Mouse (Mus musculus) lung, postnatal 0 days (tissue): ENCODE measurements around the gene Tub. TPM values are rescaled to one million over a fixed set of nuclear protein-coding genes. Genes with fewer than 3 reads are reported as not detected.

ENCODE experiments used
- ATAC-seq: fragments of 200-750 bp; cut with Nextera tagmentation; 2 replicates; pipeline ENCODE4 v1.8.0; 2017; ENCODE audit warnings: moderate library complexity
- DNase-seq: peaks from one replicate; pipeline ENCODE4 v3.0.0-alpha.2; 2016; ENCODE audit warnings: low spot score
- H3K27ac ChIP-seq: fragments of 300-500 bp; sonication (generic); 2 replicates; pipeline ENCODE4 v1.5.1; 2014; ENCODE audit warnings: antibody characterized with exemption, mild to moderate bottlenecking, low read length, mixed read lengths
- H3K27me3 ChIP-seq: fragments of 300-500 bp; sonication (generic); replicated peaks from 2 replicates; pipeline ENCODE4 v1.6.1; 2014; ENCODE audit warnings: low read length, mixed read lengths; ENCODE audit not compliant: insufficient read depth
- H3K36me3 ChIP-seq: fragments of 300-500 bp; sonication (generic); 2 replicates; pipeline ENCODE4 v1.6.1; 2014; ENCODE audit warnings: low read length, mixed read lengths; ENCODE audit not compliant: insufficient read depth
- H3K4me1 ChIP-seq: fragments of 300-500 bp; sonication (generic); 2 replicates; pipeline ENCODE4 v1.6.1; 2014; ENCODE audit warnings: antibody characterized with exemption, low read depth, low read length, mixed read lengths; ENCODE audit not compliant: insufficient read depth
- H3K4me2 ChIP-seq: fragments of 300-500 bp; sonication (generic); replicated peaks from 2 replicates; pipeline ENCODE4 v1.6.1; 2014; ENCODE audit warnings: low read depth, mild to moderate bottlenecking, low read length, moderate library complexity, mixed read lengths
- H3K4me3 ChIP-seq: fragments of 300-500 bp; sonication (generic); 2 replicates; pipeline ENCODE4 v1.5.1; 2014; ENCODE audit warnings: low read depth, low read length
- H3K9ac ChIP-seq: fragments of 300-500 bp; sonication (generic); replicated peaks from 2 replicates; pipeline ENCODE4 v1.6.1; 2014; ENCODE audit warnings: low read depth, mild to moderate bottlenecking
- H3K9me3 ChIP-seq: fragments of 300-500 bp; sonication (generic); 2 replicates; pipeline ENCODE4 v1.6.1; 2016; ENCODE audit warnings: low read length, mixed read lengths
- CTCF ChIP-seq: IDR thresholded peaks from 2 replicates; pipeline ENCODE4 v1.5.1; 2016; ENCODE audit warnings: antibody characterized with exemption, mild to moderate bottlenecking
- EP300 ChIP-seq: IDR thresholded peaks from 2 replicates; pipeline ENCODE4 v1.6.1; 2016; ENCODE audit warnings: antibody characterized with exemption, mild to moderate bottlenecking, control low read depth
- WGBS: fragments of 180-500 bp; shearing (Covaris S2); extraction: QIAGEN DNeasy Blood & Tissue Kit; methylation state at CpG from one replicate; pipeline ENCODE4 v1.1.7; 2014; 5-methylcytosine and 5-hydroxymethylcytosine counted together
- polyA plus RNA-seq: library from polyadenylated mRNA; unstranded; fragments of >200 nt; fragmentation: Nextera tagmentation; extraction: Ambion mirVana; gene quantifications from 2 replicates; pipeline ENCODE4 v1.2.1, GENCODE M21; 2015

The Tub gene
- polyA plus RNA-seq, 1 experiment from 2014 or later, result 0.38 TPM

DNA sequence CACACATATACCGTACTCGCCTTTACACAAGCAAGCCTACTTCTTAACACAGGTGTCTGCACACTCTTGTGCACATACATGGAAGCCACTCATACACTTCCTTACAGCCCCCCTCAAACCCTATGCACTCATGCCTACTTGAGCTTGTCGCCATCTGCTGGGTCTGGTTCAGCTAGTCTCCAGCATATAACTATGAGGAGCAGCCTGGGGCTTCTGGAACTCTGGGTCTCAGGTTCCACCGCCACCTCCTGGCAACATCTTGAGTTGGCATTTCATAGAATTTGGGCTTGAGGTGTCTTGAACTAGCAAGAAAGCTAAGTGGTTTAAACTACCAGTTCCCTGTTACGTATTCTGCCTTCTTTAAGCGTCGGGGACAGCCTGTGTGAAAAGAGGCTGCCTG, 69.1 kb downstream of the Tub start:
- Histone ChIP-seq H3K4me2 (no peak overlapping the region), H3K9me3 (no peaks in the 10 kb centered on the region), H3K27me3 (no peaks in the 10 kb centered on the region), H3K27ac (no peak overlapping the region), H3K4me1 (no peaks in the 10 kb centered on the region), H3K36me3 (no peaks in the 10 kb centered on the region), H3K4me3 (no peak overlapping the region), H3K9ac (no peak overlapping the region)
- 0 out of 2 replicates have a peak, but pooled peaks have one; percentile 32 for ATAC-seq
- WGBS, result 80% methylated on average over 7 of the region's 7 CpGs
- TF ChIP-seq EP300 (no peak), CTCF (peak; percentile 29)
- no peak for DNase-seq

DNA sequence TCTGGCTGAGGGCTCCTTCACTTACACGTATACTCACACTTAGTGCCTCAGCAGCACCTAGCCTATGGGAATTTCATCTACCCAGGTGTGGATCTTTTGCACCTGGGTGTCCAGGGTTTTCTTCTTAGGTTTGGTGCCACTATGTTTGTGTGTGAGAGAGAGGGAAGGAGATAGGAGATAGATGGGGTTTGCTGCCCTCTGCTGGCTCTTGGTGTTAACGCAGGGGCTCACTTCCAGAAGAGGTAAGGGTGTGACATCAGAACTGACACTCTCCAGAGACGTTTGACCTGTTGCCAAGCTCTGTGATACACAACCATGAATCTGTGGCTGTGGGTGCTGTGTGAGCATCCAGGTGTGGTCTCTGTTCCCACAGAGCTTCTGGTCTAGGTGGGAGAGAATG, 71.3 kb downstream of the Tub start:
- Histone ChIP-seq H3K9me3 (no peaks in the 10 kb centered on the region), H3K4me3 (no peak overlapping the region), H3K27ac (no peak overlapping the region), H3K4me1 (no peaks in the 10 kb centered on the region), H3K36me3 (no peaks in the 10 kb centered on the region), H3K9ac (no peak overlapping the region), H3K27me3 (no peaks in the 10 kb centered on the region), H3K4me2 (no peak overlapping the region)
- ATAC-seq (peak; percentile 62), DNase-seq (peak; percentile 63)
- TF ChIP-seq CTCF (peak; percentile 85), EP300 (no peak)
- 12% methylated on average over 3 of the region's 3 CpGs for WGBS

DNA sequence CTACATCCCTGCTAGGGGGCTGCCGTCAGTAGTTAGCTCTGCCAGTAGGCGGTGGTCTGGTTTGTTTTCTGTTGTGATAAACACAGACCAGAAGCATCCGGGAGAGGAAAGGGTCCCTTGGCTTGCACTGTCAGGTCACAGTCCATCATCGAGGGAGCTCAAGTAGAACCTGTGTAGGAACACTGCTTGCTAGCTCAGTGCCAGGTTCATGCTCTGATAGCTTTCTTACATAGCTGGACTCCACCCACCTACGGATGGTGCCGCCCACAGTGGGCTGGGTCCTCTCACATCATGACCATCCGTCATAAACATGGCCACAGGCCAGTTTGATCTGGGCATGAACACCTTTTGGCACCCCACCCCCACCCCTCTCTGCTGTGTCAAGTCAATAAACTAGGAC, 75.6 kb downstream of the Tub start:
- ATAC-seq, result no peak
- WGBS, result 73% methylated on average over 7 of the region's 7 CpGs

DNA sequence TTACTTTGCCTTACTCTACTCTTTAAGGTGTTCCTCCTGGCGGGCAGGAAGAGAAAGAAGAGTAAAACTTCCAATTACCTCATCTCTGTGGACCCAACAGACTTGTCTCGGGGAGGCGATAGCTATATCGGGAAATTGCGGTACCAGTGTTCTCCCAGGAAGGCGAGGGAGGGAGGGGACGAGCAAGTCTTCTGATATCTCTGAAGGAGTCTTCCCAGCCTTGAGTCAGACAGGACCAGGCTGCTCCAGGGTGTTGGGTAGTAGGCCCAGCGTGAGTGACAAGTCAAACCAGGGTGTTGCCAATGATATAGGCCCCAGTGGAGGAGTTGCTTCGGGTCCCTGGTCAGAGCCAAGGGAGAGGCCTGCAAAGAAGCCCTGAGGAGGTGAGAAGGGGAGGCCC, 76.8 kb downstream of the Tub start:
- no peaks in the 10 kb centered on the region for H3K9me3 ChIP-seq
- DNase-seq (no peak), ATAC-seq (no peak)
- no peaks in the 10 kb centered on the region for H3K4me1 ChIP-seq
- 83% methylated on average over 9 of the region's 9 CpGs for WGBS
- H3K36me3 ChIP-seq, result no peaks in the 10 kb centered on the region
- TF ChIP-seq CTCF (no peak), EP300 (no peak)
- no peak overlapping the region for H3K4me3 ChIP-seq
- no peak overlapping the region for H3K4me2 ChIP-seq
- H3K27me3 ChIP-seq, result no peaks in the 10 kb centered on the region
- H3K9ac ChIP-seq, result no peak overlapping the region
- H3K27ac ChIP-seq, result no peak overlapping the region

More for the DNA sequence above, 75.6 kb downstream of the Tub start:
- Histone ChIP-seq H3K27ac (no peak overlapping the region), H3K9me3 (no peaks in the 10 kb centered on the region), H3K4me1 (no peaks in the 10 kb centered on the region), H3K27me3 (no peaks in the 10 kb centered on the region), H3K9ac (no peak overlapping the region), H3K4me2 (no peak overlapping the region), H3K4me3 (no peak overlapping the region), H3K36me3 (no peaks in the 10 kb centered on the region)
- TF ChIP-seq CTCF, result no peak
- TF ChIP-seq EP300, result no peak
- no peak for DNase-seq

DNA sequence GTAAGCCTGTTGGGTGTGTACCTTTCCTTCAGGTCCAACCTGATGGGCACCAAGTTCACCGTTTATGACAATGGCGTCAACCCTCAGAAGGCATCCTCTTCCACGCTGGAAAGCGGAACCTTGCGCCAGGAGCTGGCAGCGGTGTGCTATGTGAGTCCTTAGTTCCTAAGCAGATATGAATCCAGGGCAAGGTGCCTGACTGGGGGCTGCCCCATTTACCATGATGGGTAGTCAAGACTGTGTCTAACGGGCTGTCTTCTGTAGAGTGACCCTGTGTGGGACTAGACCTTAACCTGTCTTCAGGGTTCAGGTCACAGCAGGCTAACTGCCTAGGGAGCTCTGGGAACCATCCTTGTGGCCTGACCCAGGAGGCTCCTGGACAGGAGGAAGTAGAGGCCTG, 77.6 kb downstream of the Tub start:
- TF ChIP-seq EP300 (no peak), CTCF (no peak)
- Histone ChIP-seq H3K4me1 (no peaks in the 10 kb centered on the region), H3K27ac (no peak overlapping the region), H3K9me3 (no peaks in the 10 kb centered on the region), H3K4me3 (no peak overlapping the region), H3K4me2 (no peak overlapping the region), H3K27me3 (no peaks in the 10 kb centered on the region), H3K36me3 (no peaks in the 10 kb centered on the region), H3K9ac (no peak overlapping the region)
- DNase-seq (no peak), ATAC-seq (no peak)
- WGBS, result 94% methylated on average over 7 of the region's 7 CpGs

DNA sequence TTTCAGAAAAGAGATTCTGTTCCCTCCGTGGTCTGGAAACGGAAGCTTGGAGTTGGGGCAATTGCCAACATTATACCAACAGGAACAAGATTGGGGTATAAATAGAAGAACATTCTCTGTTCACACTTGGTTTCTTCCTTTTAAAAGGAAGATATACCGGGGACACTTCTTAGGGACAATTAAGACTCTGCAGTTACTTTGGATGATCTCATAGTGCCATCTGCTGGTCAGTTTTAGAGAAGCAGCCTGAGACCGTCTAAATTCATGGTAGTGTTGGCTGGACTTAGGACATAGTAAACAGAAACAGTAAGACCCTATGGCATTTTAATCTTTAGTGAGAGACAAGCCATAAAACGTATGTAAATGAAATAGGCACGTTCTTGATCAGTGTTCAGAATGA, 78.1 kb downstream of the Tub start:
- DNase-seq (peak; percentile 52), ATAC-seq (no peak)
- TF ChIP-seq EP300 (no peak), CTCF (peak; percentile 83)
- Histone ChIP-seq H3K9me3 (no peaks in the 10 kb centered on the region), H3K27ac (no peak overlapping the region), H3K4me2 (no peak overlapping the region), H3K4me3 (no peak overlapping the region), H3K4me1 (no peaks in the 10 kb centered on the region), H3K27me3 (no peaks in the 10 kb centered on the region), H3K36me3 (no peaks in the 10 kb centered on the region), H3K9ac (no peak overlapping the region)
- 29% methylated on average over 6 of the region's 6 CpGs for WGBS

DNA sequence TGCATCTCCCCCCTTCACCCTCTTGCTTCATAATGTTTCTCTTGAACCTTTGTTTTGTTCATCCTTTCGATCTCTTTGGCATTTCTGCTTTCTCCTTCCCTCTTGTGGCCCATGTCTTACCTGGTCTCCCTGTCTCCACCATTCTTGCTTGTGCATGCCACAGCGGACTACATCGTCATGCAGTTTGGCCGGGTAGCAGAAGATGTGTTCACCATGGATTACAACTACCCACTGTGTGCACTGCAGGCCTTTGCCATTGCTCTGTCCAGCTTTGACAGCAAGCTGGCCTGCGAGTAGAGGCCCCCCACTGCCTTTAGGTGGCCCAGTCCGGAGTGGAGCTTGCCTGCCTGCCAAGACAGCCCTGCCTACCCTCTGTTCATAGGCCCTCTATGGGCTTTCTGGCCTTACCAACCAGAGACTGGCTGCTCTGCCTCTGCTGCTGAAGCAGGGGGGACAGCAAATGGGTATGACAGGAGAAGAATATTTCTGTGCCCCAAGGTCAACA, 79.9 kb downstream of the Tub start:
- H3K9ac ChIP-seq, result no peak overlapping the region
- no peak overlapping the region for H3K27ac ChIP-seq
- H3K4me2 ChIP-seq, result no peak overlapping the region
- H3K27me3 ChIP-seq, result no peaks in the 10 kb centered on the region
- WGBS, result 78% methylated on average over 6 of the region's 6 CpGs
- no peaks in the 10 kb centered on the region for H3K9me3 ChIP-seq
- H3K36me3 ChIP-seq, result no peaks in the 10 kb centered on the region
- TF ChIP-seq EP300 (no peak), CTCF (no peak)
- ATAC-seq (no peak), DNase-seq (no peak)
- H3K4me3 ChIP-seq, result no peak overlapping the region
- H3K4me1 ChIP-seq, result no peaks in the 10 kb centered on the region
